Comparison of ENCODE assay signal across 28 mouse cellular contexts in genomic region chr14:61620371-61620770, GRCm38 (mm10). TPM values are rescaled to one million over a fixed set of nuclear protein-coding genes. Genes with fewer than 3 reads are reported as not detected.
"Had no signal": no experiment of that assay in that cellular context is flagged by ENCODE, and none has a peak within 500 bp of the region (broad histone marks: within the 10 kb centered on the region; RNA-seq: fewer than 3 reads in every experiment).

No protein-coding gene starts in this region.

- H3K4me3 ChIP-seq: heart, embryonic 10.5 days; heart, embryonic 12.5 days; heart, embryonic 13.5 days; heart, embryonic 15.5 days; hindbrain, embryonic 10.5 days; hindbrain, embryonic 12.5 days; hindbrain, embryonic 13.5 days; hindbrain, embryonic 15.5 days; intestine, embryonic 15.5 days; kidney, embryonic 15.5 days; layer of hippocampus, adult 2 months had no signal

- H3K4me1 ChIP-seq: heart, embryonic 10.5 days; heart, embryonic 12.5 days; heart, embryonic 13.5 days; heart, embryonic 15.5 days; hindbrain, embryonic 10.5 days; hindbrain, embryonic 12.5 days; hindbrain, embryonic 13.5 days; hindbrain, embryonic 15.5 days; intestine, embryonic 15.5 days; kidney, embryonic 15.5 days had no signal

- DNase-seq: heart, postnatal 10 days; heart, postnatal 14 days; heart, postnatal 36 days; heart, postnatal 4 days; kidney, adult 11 months; kidney, adult 18-20 months; kidney, adult 2 months; kidney, adult 8-10 months; kidney, adult 9 months; kidney, postnatal 10 days; kidney, postnatal 14 days; kidney, postnatal 25 days; kidney, postnatal 36 days; kidney, postnatal 4 days; layer of hippocampus, adult 9-11 months; layer of hippocampus, postnatal 36 days had no signal

RNA-seq across cellular contexts. Expression of gene Kcnrg, which starts 13.1 kb away (rescaled TPM):
- polyA plus RNA-seq: large intestine, adult 2 months had no signal
